Mouse (Mus musculus) hindbrain, embryonic 13.5 days (tissue): Measurements from ENCODE around the gene Upf3b. TPM values are rescaled to one million over a fixed set of nuclear protein-coding genes. Genes with fewer than 3 reads are reported as not detected.
"Not testable (repeated sequence)": the region's sequence is repeated elsewhere in the genome, so short reads cannot be mapped to it uniquely, and the experiment has no call there.

Experiments
- ATAC-seq: fragments of 200-750 bp; cut with Nextera tagmentation; 2 replicates; pipeline ENCODE4 v1.8.0; 2017; ENCODE audit warnings: moderate TSS enrichment; ENCODE audit not compliant: low FRiP score
- H3K27ac ChIP-seq: fragments of 300-500 bp; sonication (generic); 2 replicates; pipeline ENCODE4 v1.5.1; 2015; ENCODE audit warnings: inconsistent platforms, mild to moderate bottlenecking, moderate library complexity
- H3K27me3 ChIP-seq: fragments of 300-500 bp; sonication (generic); 2 replicates; pipeline ENCODE4 v1.6.1; 2015; ENCODE audit warnings: mild to moderate bottlenecking, inconsistent platforms
- H3K36me3 ChIP-seq: fragments of 300-500 bp; sonication (generic); 2 replicates; pipeline ENCODE4 v1.6.1; 2015; ENCODE audit warnings: mild to moderate bottlenecking, inconsistent platforms
- H3K4me1 ChIP-seq: fragments of 300-500 bp; sonication (generic); replicated peaks from 2 replicates; pipeline ENCODE4 v1.6.1; 2015; ENCODE audit warnings: inconsistent platforms
- H3K4me2 ChIP-seq: fragments of 300-500 bp; sonication (generic); 2 replicates; pipeline ENCODE4 v1.6.1; 2015; ENCODE audit warnings: inconsistent platforms, mild to moderate bottlenecking, moderate library complexity
- H3K4me3 ChIP-seq: fragments of 300-500 bp; sonication (generic); 2 replicates; pipeline ENCODE4 v1.5.1; 2015; ENCODE audit warnings: mild to moderate bottlenecking, inconsistent platforms
- H3K9ac ChIP-seq: fragments of 300-500 bp; sonication (generic); 2 replicates; pipeline ENCODE4 v1.6.1; 2015; ENCODE audit warnings: mild to moderate bottlenecking, inconsistent platforms
- H3K9me3 ChIP-seq: fragments of 300-500 bp; sonication (generic); 2 replicates; pipeline ENCODE4 v1.6.1; 2016; ENCODE audit warnings: inconsistent platforms
- WGBS: fragments of 180-500 bp; shearing (Covaris S2); methylation state at CpG from one replicate; pipeline ENCODE4 v1.1.7; 2015; 5-methylcytosine and 5-hydroxymethylcytosine counted together
- polyA plus RNA-seq: library from polyadenylated mRNA; unstranded; fragments of >200 nt; fragmentation: Nextera tagmentation; extraction: Ambion mirVana; gene quantifications from 2 replicates; pipeline ENCODE4 v1.2.1, GENCODE M21; 2015

Gene Upf3b
- polyA plus RNA-seq: 33.6 and 36.2 TPM in 2 replicates

DNA sequence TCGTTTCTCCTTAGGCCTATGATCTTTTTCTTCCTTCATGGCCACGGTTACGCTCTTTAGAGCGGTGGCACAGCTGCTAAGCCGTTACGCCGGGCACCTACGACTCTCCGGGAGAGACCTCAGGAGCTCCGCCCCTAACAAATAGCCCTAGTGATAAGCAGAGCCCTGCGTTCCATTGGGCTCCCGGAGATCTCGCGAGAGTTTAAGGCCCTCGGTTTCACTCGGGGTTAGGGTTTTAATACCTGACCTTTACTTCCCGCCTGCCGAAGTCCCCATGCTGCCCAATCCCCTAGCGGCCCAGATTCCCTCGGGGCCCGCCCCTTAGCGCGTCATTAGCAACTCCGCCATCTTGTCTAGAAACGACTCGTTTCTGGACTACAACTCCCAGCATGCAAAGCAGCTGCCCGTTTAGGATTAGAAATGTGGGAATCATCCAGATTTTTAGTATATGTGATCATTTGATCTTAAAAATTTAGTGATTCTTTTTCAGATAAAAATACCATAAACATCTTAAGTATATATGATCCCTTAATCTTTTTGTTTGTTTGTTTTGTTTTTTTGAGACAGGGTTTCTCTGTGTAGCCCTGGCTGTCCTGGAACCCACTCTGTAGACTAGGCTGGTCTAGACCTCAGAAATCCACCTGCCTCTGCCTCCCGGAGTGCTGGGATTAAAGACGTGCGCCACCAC lies at the start of gene Upf3b:
Gene Upf3b, minus strand, starts transcription at position 130 of the 688 bp plus-strand sequence.
- ATAC-seq: peak; percentile 98
- Histone ChIP-seq H3K4me3 (peak within 1 kb of the TSS; percentile 49), H3K4me2 (peak within 1 kb of the TSS; percentile 58), H3K9ac (peak within 1 kb of the TSS; percentile 70), H3K27ac (peak within 1 kb of the TSS; percentile 91), H3K9me3 (no peaks in the 10 kb centered on the region), H3K4me1 (no peaks in the 10 kb centered on the region), H3K36me3 (no peaks in the 10 kb centered on the region), H3K27me3 (0 out of 2 replicates have a peak, but pooled peaks cover 2% of the 10 kb centered on the region)
- WGBS: 12% methylated on average over 30 of the region's 30 CpGs

DNA sequence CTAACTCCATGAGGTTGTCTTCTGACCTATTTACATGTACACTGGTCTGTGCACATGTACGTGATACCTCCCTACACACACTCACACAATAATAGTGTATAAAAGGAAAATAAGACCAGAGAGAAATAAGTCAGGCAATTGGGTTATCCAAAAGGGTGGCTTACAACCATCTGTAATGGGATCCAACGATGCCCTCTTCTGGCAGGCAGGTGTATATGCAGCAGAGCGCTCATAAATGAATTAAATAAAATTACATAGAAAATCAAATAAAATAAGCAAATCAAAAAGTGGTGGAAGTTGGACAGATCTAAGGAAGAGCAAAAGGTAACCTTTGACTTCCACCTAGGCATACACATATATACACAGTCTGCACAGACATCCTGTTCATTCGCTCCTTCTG lies 47.7 kb upstream of the Upf3b start:
- no peaks in the 10 kb centered on the region for H3K27me3 ChIP-seq
- no peak overlapping the region for H3K9ac ChIP-seq
- no peak overlapping the region for H3K27ac ChIP-seq
- H3K9me3 ChIP-seq: no peaks in the 10 kb centered on the region
- no peak overlapping the region for H3K4me2 ChIP-seq
- peaks cover 11% of the 10 kb centered on the region for H3K36me3 ChIP-seq
- no peak for ATAC-seq
- WGBS: 59% methylated on average over 4 of the region's 4 CpGs
- no peak overlapping the region for H3K4me3 ChIP-seq
- no peaks in the 10 kb centered on the region for H3K4me1 ChIP-seq

DNA sequence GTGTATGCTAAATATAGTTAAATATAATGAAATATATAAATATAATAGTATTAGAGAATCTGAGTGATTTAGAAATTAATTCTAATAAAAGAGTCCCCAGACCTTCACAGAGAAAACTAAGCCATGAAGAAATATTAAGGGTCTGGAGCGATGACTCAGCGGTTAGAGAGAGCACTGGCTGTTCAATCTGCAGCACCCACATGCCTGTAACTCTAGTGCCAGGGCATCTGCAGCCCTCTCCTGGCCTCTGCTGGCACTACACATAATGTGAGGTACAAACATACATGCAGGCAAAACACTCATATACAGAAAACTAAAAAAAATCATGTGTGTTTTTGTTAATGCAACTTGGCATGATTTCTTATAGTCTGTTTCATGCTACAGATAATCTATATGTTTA lies 34.8 kb upstream of the Upf3b start:
- H3K4me2 ChIP-seq: no peak overlapping the region
- no peak overlapping the region for H3K4me3 ChIP-seq
- 97% methylated on average over 2 of the region's 2 CpGs for WGBS
- H3K36me3 ChIP-seq: peaks cover 22% of the 10 kb centered on the region
- no peak for ATAC-seq
- H3K27me3 ChIP-seq: no peaks in the 10 kb centered on the region
- no peaks in the 10 kb centered on the region for H3K4me1 ChIP-seq
- no peak overlapping the region for H3K27ac ChIP-seq
- no peak overlapping the region for H3K9ac ChIP-seq
- no peaks in the 10 kb centered on the region for H3K9me3 ChIP-seq

DNA sequence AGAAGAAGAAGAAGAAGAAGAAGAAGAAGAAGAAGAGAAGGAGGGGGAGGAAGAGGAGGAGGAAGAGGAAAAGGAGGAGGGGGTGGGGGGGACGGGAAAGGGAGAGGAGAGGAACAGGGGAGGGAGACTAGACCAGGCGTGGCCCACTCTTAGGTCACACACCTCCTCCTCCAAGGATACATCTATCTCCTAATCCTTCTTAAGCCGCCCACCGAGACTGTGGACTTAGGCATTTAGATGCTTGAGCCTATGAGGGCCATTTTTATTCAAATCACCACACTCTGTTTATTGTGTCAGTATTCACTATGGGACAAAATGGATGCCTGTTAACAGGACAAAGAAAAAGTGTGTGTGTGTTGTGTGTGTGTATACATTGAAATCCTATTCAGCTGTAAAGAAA lies 34.4 kb upstream of the Upf3b start:
- not testable (repeated sequence) for H3K4me3 ChIP-seq, H3K27me3 ChIP-seq, ATAC-seq, H3K4me2 ChIP-seq, H3K9me3 ChIP-seq, H3K27ac ChIP-seq, H3K9ac ChIP-seq, H3K4me1 ChIP-seq
- peaks cover 22% of the 10 kb centered on the region for H3K36me3 ChIP-seq
- no CpG with 5 or more reads among the region's 4 CpGs for WGBS

DNA sequence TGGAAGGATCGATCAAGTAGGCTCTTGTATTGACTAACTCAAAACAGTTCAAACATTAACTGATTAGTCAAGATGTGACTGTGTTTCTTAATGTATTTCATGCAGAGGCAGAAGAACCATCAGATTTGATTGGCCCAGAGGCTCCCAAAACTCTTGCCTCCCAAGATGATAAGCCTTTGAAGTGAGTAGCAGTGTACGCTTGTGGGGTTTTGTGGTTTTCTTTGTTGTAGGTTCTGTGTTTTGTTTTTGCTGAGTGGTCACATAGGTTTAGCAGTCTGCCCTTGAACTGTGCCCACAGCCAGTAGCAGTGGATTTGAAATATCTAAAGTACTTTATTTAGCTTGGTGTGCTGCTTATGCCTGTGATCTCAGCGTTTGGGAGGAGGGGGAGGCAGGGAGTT lies 31.6 kb upstream of the Upf3b start:
- H3K27ac ChIP-seq: no peak overlapping the region
- no peaks in the 10 kb centered on the region for H3K4me1 ChIP-seq
- no peaks in the 10 kb centered on the region for H3K9me3 ChIP-seq
- no peak overlapping the region for H3K4me2 ChIP-seq
- H3K27me3 ChIP-seq: no peaks in the 10 kb centered on the region
- no peak for ATAC-seq
- peaks cover 28% of the 10 kb centered on the region for H3K36me3 ChIP-seq
- no peak overlapping the region for H3K4me3 ChIP-seq
- 89% methylated on average over 3 of the region's 3 CpGs for WGBS
- H3K9ac ChIP-seq: no peak overlapping the region

DNA sequence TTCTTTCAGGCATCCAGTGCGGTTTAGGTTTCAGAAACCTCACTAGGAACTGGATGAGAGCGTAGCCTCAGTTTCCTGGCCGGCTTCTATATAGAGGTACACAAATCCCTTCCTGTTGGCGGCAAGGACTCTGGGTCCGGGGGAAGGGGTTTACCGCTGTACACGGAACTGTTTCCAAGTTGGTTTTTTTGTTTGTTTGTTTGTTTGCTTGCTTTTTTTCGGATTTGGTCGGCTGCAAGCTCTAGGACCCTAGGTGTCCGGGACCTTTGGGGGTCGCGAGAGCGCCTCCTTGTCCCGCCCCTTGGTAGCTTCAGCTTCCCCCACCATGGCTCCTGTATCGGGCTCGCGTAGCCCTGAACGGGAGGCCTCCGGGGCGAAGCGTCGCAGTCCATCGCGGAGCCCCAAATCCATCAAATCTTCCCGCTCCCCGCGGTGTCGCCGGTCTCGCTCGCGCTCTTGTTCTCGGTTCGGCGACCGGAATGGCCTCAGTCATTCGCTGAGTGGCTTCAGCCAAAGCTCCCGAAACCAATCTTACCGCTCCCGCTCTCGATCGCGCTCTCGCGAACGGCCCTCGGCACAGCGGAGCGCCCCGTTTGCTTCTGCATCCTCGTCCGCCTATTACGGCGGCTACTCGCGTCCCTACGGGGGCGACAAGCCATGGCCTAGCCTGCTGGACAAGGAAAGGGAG lies 16.7 kb upstream of the Upf3b start, which contains the start of gene Nkap:
Gene Nkap, plus strand, starts transcription at position 125 of the 688 bp plus-strand sequence.
- Histone ChIP-seq H3K27ac (peak within 1 kb of the TSS; percentile 79), H3K9me3 (no peaks in the 10 kb centered on the region), H3K4me1 (peaks cover 14% of the 10 kb centered on the region), H3K4me3 (peak within 1 kb of the TSS; percentile 60), H3K9ac (peak within 1 kb of the TSS; percentile 79), H3K4me2 (peak within 1 kb of the TSS; percentile 62), H3K27me3 (no peaks in the 10 kb centered on the region), H3K36me3 (no peaks in the 10 kb centered on the region)
- peak; percentile 87 for ATAC-seq
- WGBS: 10% methylated on average over 54 of the region's 58 CpGs

DNA sequence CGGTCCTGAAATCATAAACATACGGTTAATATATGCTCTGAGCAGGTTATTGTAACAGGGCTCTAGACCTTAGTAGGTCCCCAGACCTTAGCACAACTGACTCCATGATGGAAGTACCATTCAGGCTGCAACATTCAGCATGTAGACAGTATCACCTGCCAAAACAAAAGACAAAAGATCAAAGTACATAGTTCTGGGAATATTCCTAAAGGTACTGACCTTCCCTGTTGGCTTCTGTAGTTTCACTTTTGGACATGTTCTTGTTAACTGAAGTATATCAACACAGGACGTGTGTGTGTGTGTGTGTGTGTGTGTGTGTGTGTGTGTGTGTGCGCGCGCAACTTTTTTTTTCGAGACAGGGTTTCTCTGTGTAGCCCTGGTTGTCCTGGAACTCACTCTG lies 15.4 kb upstream of the Upf3b start:
- WGBS: 92% methylated on average over 7 of the region's 7 CpGs
- H3K4me2 ChIP-seq: no peak overlapping the region
- ATAC-seq: no peak
- no peaks in the 10 kb centered on the region for H3K36me3 ChIP-seq
- no peak overlapping the region for H3K9ac ChIP-seq
- H3K4me3 ChIP-seq: no peak overlapping the region
- no peaks in the 10 kb centered on the region for H3K27me3 ChIP-seq
- no peak overlapping the region for H3K27ac ChIP-seq
- H3K4me1 ChIP-seq: peaks cover 14% of the 10 kb centered on the region
- H3K9me3 ChIP-seq: no peaks in the 10 kb centered on the region

DNA sequence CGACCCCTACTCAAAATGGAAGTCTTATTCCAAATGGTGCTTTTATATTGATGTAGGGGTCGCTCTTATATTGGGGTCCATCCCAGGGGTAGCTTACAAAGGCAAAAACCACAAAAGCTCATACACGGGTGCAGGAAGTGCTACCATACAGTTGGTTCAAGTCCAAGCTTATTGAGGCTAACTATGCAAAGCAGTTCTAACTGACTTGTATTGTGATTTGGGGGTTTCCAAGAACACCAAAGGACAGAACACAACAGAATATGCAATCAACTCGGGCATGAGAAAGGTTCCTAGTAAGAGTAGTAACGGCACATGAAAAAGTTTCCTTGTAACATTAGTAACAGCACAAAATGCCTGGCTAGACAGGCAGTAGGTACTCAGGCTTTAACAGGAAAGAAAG lies 10.1 kb upstream of the Upf3b start:
- no peak for ATAC-seq
- Histone ChIP-seq H3K4me3 (no peak overlapping the region), H3K27me3 (0 out of 2 replicates have a peak, but pooled peaks cover 1% of the 10 kb centered on the region), H3K4me2 (no peak overlapping the region), H3K27ac (no peak overlapping the region), H3K9ac (no peak overlapping the region), H3K4me1 (no peaks in the 10 kb centered on the region), H3K9me3 (no peaks in the 10 kb centered on the region), H3K36me3 (no peaks in the 10 kb centered on the region)
- 76% methylated on average over 5 of the region's 5 CpGs for WGBS

DNA sequence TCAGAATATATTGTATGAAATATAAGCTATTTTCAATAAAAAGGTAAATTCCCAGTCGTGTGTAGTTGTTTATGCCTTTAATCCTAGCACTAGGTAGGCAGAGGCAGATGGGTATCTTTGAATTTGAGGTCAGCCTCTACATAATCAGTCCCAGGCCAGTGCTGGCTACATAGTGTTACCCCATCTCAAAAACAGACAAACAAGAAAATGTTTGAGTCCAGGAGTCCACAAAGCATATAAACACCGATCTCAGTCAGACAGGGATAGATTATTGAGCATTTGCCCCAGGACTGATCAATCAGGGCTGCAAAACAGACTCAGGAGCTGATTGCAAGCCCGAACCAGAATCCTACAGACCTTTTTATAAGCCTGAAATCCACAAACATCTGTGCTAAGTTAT lies 9.5 kb upstream of the Upf3b start:
- H3K36me3 ChIP-seq: no peaks in the 10 kb centered on the region
- H3K9me3 ChIP-seq: no peaks in the 10 kb centered on the region
- no peak overlapping the region for H3K4me3 ChIP-seq
- 0 out of 2 replicates have a peak, but pooled peaks cover 2% of the 10 kb centered on the region for H3K27me3 ChIP-seq
- H3K27ac ChIP-seq: no peak overlapping the region
- H3K9ac ChIP-seq: no peak overlapping the region
- H3K4me2 ChIP-seq: no peak overlapping the region
- no peak for ATAC-seq
- H3K4me1 ChIP-seq: no peaks in the 10 kb centered on the region
- WGBS: 72% methylated on average over 3 of the region's 3 CpGs

DNA sequence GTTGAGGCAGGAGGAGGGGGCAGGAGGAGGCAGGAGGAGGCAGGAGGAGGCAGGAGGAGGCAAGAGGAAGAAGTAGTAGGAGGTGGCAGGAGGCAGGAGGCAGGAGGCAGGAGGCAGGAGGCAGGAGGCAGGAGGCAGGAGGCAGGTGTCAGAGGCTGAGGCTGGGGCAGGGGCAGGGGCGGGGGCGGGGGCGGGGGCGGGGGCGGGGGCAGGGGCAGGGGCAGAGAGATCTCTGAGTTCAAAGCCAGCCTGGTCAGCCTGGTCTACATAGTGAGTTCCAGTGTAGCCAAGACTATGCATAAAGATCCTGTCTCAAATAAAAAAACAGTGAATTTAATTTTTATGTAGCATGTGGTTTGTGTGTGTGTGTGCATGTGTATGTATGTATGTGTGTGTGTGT lies 7.0 kb upstream of the Upf3b start:
- Histone ChIP-seq H3K4me3 (no peak overlapping the region), H3K9me3 (no peaks in the 10 kb centered on the region), H3K4me1 (no peaks in the 10 kb centered on the region), H3K36me3 (no peaks in the 10 kb centered on the region), H3K4me2 (no peak overlapping the region), H3K9ac (no peak overlapping the region), H3K27ac (no peak overlapping the region), H3K27me3 (0 out of 2 replicates have a peak, but pooled peaks cover 2% of the 10 kb centered on the region)
- no CpG with 5 or more reads among the region's 5 CpGs for WGBS
- ATAC-seq: no peak

DNA sequence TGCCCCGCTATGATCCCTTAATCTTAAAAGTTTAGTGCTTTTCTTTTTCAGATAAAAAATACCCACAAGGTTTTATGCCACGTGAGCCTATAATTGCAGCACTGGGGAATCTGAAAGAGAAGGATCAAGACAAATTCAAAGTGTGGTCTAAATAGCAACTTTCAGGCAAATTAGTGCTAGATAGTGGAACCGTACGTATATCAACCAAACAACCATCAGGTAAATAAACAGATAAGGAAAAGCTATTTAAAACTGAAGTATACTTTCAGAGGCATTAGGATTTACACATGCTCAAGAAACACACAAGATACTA lies 715 bp upstream of the Upf3b start:
- no peak overlapping the region for H3K9ac ChIP-seq
- no peak overlapping the region for H3K27ac ChIP-seq
- no peak for ATAC-seq
- H3K4me1 ChIP-seq: no peaks in the 10 kb centered on the region
- 0 out of 2 replicates have a peak, but pooled peaks cover 2% of the 10 kb centered on the region for H3K27me3 ChIP-seq
- no peaks in the 10 kb centered on the region for H3K9me3 ChIP-seq
- 74% methylated on average over 4 of the region's 4 CpGs for WGBS
- peak overlapping the region; percentile 49; the same call in 1 of the 2 replicates for H3K4me3 ChIP-seq
- no peaks in the 10 kb centered on the region for H3K36me3 ChIP-seq
- no peak overlapping the region for H3K4me2 ChIP-seq

DNA sequence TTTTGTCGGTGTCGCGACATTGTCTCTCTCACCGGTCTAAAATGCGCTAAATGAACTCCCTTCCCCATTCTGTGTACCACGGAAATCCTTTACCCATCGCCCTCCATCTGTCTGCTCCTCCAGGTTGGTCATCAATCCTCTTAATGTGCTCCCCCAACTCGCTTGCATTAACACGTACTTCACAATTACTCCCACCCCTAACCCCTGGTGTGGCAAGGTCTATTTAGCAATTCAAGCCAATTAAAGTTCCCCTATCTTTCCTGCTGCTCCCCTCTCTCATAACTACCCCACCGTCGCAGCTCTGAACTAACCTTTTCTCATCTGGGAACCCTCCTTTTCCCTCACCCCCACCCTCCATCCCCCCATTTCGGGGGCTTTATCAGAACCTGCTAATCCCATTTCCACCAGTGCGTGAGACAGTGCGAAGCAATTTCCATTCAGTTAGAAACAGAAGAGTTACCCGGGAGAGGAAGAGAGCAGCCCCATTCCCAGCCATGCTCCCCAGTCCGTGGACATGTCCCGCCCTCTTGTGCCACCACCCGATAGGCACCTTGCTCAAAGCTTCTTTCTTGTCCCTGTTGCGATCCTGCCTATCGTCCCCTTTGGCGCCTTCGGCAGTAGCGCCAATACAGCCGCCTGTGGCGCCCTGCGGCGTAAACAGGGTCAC lies 463 bp downstream of the Upf3b start:
- Histone ChIP-seq H3K4me1 (no peaks in the 10 kb centered on the region), H3K9ac (peak overlapping the region; percentile 70), H3K9me3 (no peaks in the 10 kb centered on the region), H3K4me3 (peak overlapping the region; percentile 49), H3K4me2 (peak overlapping the region; percentile 58), H3K27me3 (no peaks in the 10 kb centered on the region), H3K27ac (peak overlapping the region; percentile 91), H3K36me3 (no peaks in the 10 kb centered on the region)
- 18% methylated on average over 27 of the region's 27 CpGs for WGBS
- ATAC-seq: peak; percentile 87
